27 mouse cellular contexts compared by ENCODE assay signal in genomic region chr6:60987804-60988203, GRCm38 (mm10).
"Had no signal": no experiment of that assay in that cellular context is flagged by ENCODE, and none has a peak within 500 bp of the region (broad histone marks: within the 10 kb centered on the region; RNA-seq: fewer than 3 reads in every experiment).

No protein-coding gene starts in this region.

- H3K36me3 ChIP-seq: heart, embryonic 15.5 days; hindbrain, embryonic 10.5 days; hindbrain, embryonic 12.5 days; intestine, embryonic 15.5 days; limb, embryonic 10.5 days; limb, embryonic 12.5 days; liver, embryonic 13.5 days; liver, embryonic 15.5 days had no signal

- DNase-seq: gastrocnemius, adult 2 months; gastrocnemius, postnatal 10 days; gastrocnemius, postnatal 25 days; heart, adult 18-20 months; heart, postnatal 4 days; kidney, adult 18-20 months; kidney, adult 8-10 months; kidney, postnatal 10 days; kidney, postnatal 25 days; kidney, postnatal 4 days; liver; liver, embryonic 13.5 days; liver, postnatal 0 days had no signal

- H3K4me3 ChIP-seq: gastrocnemius, adult 2 months; heart, embryonic 15.5 days; hindbrain, embryonic 10.5 days; hindbrain, embryonic 12.5 days; intestine, embryonic 15.5 days; layer of hippocampus, adult 2 months; left cerebral cortex, adult 2 months; limb, embryonic 10.5 days; limb, embryonic 12.5 days; liver, embryonic 13.5 days; liver, embryonic 15.5 days had no signal

- H3K27me3 ChIP-seq: heart, embryonic 15.5 days; hindbrain, embryonic 12.5 days; intestine, embryonic 15.5 days; limb, embryonic 12.5 days; liver, embryonic 13.5 days; liver, embryonic 15.5 days had no signal

- H3K4me1 ChIP-seq: heart, embryonic 15.5 days; hindbrain, embryonic 10.5 days; hindbrain, embryonic 12.5 days; intestine, embryonic 15.5 days; limb, embryonic 10.5 days; limb, embryonic 12.5 days; liver, embryonic 13.5 days; liver, embryonic 15.5 days had no signal

- H3K9ac ChIP-seq: heart, embryonic 15.5 days; hindbrain, embryonic 12.5 days; hindbrain, embryonic 14.5 days; intestine, embryonic 15.5 days; limb, embryonic 12.5 days; liver, embryonic 13.5 days; liver, embryonic 15.5 days; liver, postnatal 0 days had no signal

- ATAC-seq: hindbrain, embryonic 16.5 days; inflammation-experienced regulatory T-cells, adult 6 months; intestine, embryonic 15.5 days; intestine, postnatal 0 days; liver, postnatal 0 days had no signal

- H3K4me2 ChIP-seq: heart, embryonic 15.5 days; hindbrain, embryonic 12.5 days; hindbrain, embryonic 14.5 days; intestine, embryonic 15.5 days; limb, embryonic 12.5 days; liver, embryonic 11.5 days; liver, embryonic 13.5 days; liver, embryonic 15.5 days had no signal

- H3K9me3 ChIP-seq: heart, embryonic 15.5 days; hindbrain, embryonic 10.5 days; hindbrain, embryonic 12.5 days; intestine, embryonic 15.5 days; limb, embryonic 10.5 days; limb, embryonic 12.5 days; liver, embryonic 13.5 days; liver, embryonic 15.5 days had no signal

- H3K27ac ChIP-seq: gastrocnemius, adult 2 months; heart, embryonic 15.5 days; hindbrain, embryonic 10.5 days; hindbrain, embryonic 12.5 days; hindbrain, embryonic 14.5 days; intestine, embryonic 15.5 days; layer of hippocampus, adult 2 months; left cerebral cortex, adult 2 months; limb, embryonic 10.5 days; limb, embryonic 12.5 days; liver, embryonic 13.5 days; liver, embryonic 15.5 days had no signal
